Mouse (Mus musculus) kidney, postnatal 0 days (tissue): ENCODE measurements at regions not wholly inside any gene's neighbourhood (a gene's known extent, or its start where the extent isn't known, plus 50 kb on each side); places are given as distances from the start of the nearest gene placed in this dataset.

Experiments
- ATAC-seq: fragments of 200-750 bp; cut with Nextera tagmentation; replicated peaks from 2 replicates; pipeline ENCODE4 v1.8.0; 2017; ENCODE audit warnings: low read depth, moderate number of reproducible peaks, moderate TSS enrichment, moderate library complexity; ENCODE audit not compliant: low FRiP score
- DNase-seq: peaks from one replicate; pipeline ENCODE4 v3.0.0-alpha.2; 2016; ENCODE audit warnings: low spot score
- H3K27ac ChIP-seq: fragments of 300-500 bp; sonication (generic); 2 replicates; pipeline ENCODE4 v1.5.1; 2014; ENCODE audit warnings: mild to moderate bottlenecking
- H3K27me3 ChIP-seq: fragments of 300-500 bp; sonication (generic); 2 replicates; pipeline ENCODE4 v1.6.1; 2014; ENCODE audit warnings: low read length, mixed read lengths; ENCODE audit not compliant: insufficient read depth
- H3K36me3 ChIP-seq: fragments of 300-500 bp; sonication (generic); 2 replicates; pipeline ENCODE4 v1.6.1; 2014; ENCODE audit warnings: low read length, mixed read lengths; ENCODE audit not compliant: insufficient read depth
- H3K4me1 ChIP-seq: fragments of 300-500 bp; sonication (generic); replicated peaks from 2 replicates; pipeline ENCODE4 v1.6.1; 2014; ENCODE audit warnings: antibody characterized with exemption, low read length, mixed read lengths; ENCODE audit not compliant: insufficient read depth
- H3K4me2 ChIP-seq: fragments of 300-500 bp; sonication (generic); 2 replicates; pipeline ENCODE4 v1.6.1; 2014; ENCODE audit warnings: mild to moderate bottlenecking, low read length, moderate library complexity, mixed read lengths
- H3K4me3 ChIP-seq: fragments of 300-500 bp; sonication (generic); replicated peaks from 2 replicates; pipeline ENCODE4 v1.5.1; 2014; ENCODE audit warnings: low read depth, low read length
- H3K9ac ChIP-seq: fragments of 300-500 bp; sonication (generic); 2 replicates; pipeline ENCODE4 v1.6.1; 2014; ENCODE audit warnings: low read depth, low read length
- H3K9me3 ChIP-seq: fragments of 300-500 bp; sonication (generic); replicated peaks from 2 replicates; pipeline ENCODE4 v1.6.1; 2016; ENCODE audit warnings: low read length, inconsistent platforms, mixed read lengths
- CTCF ChIP-seq: IDR thresholded peaks from 2 replicates; pipeline ENCODE4 v1.5.1; 2016; ENCODE audit warnings: antibody characterized with exemption, low read depth, mild to moderate bottlenecking, moderate library complexity
- WGBS: fragments of 180-500 bp; shearing (Covaris S2); extraction: QIAGEN DNeasy Blood & Tissue Kit; methylation state at CpG from one replicate; pipeline ENCODE4 v1.1.7; 2014; 5-methylcytosine and 5-hydroxymethylcytosine counted together

DNA sequence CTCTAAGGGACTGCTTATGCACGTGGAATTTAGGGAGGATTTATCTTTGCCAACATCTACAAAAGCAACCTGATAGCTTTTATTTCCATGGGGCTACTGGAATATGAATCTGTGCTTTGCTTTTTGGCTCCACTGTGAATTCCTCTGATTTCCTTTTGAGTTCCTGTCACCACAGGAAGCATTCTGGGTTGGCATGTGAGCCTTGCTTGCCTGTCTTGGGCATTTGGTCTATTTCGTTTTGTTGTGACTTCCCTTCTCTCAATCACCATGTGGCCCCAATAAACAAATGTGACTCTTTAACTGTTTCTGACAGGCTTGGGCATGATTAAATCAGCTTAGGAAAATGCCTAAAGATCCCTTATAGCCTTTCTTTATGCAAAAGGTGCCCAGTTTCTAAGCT is 867.8 kb upstream of the Jmjd1c start:
- Histone ChIP-seq H3K27ac (no peak overlapping the region), H3K9me3 (no peaks in the 10 kb centered on the region), H3K36me3 (no peaks in the 10 kb centered on the region), H3K4me2 (no peak overlapping the region), H3K9ac (no peak overlapping the region), H3K27me3 (no peaks in the 10 kb centered on the region), H3K4me1 (no peaks in the 10 kb centered on the region), H3K4me3 (no peak overlapping the region)
- 39% methylated on average over 2 of the region's 2 CpGs for WGBS
- DNase-seq (no peak), ATAC-seq (no peak)
- TF ChIP-seq CTCF = no peak

DNA sequence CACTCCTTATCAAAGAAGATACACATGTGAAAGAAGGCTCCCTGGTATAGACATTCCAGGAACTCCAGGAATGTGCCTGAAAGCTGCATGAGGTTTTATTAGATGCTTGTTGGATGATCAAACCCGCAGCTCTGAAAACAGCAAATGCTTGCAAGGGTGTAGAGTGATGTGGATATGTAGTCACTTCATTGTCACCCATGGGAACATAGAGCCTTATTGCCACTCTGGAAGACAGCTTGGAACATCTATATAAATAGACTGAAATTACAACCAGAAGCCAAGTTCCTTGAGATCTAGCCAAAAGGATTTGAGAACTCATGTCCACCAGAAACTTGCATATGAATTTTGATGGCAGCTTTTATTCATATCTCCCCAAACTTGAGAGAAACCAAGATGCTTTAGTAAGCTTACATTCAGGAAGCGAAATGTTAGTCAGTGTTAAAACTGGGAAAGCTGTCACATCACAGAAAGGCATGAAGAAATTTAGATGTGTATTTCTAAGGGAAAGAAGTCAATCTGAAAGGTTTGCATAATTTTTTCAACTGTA is 861.5 kb upstream of the Jmjd1c start:
- H3K9me3 ChIP-seq = no peaks in the 10 kb centered on the region
- no peak overlapping the region for H3K9ac ChIP-seq
- DNase-seq (no peak), ATAC-seq (no peak)
- no peak for TF ChIP-seq CTCF
- no peaks in the 10 kb centered on the region for H3K27me3 ChIP-seq
- H3K36me3 ChIP-seq = no peaks in the 10 kb centered on the region
- no peak overlapping the region for H3K4me2 ChIP-seq
- no peaks in the 10 kb centered on the region for H3K4me1 ChIP-seq
- WGBS = 79% methylated on average over 2 of the region's 2 CpGs
- H3K27ac ChIP-seq = no peak overlapping the region
- no peak overlapping the region for H3K4me3 ChIP-seq

DNA sequence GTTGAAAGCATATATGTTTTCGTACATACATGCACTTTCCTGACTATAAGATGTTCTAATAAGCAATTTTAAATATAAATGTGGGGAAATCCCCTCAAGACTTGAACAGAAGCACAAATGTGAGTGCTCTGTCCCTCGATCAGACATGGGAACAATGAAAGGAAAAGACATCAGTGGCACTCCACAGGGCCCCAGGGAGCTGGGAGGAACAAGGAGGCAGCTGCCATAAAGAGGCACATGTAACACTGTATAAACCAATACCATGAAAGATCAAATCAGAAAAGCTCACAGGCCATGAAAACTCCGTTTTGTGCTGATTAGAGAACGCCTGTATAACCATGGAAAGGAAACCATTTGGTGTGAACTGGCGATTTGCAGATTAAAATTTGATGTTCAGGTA is 839.5 kb upstream of the Jmjd1c start:
- Histone ChIP-seq H3K27me3 (no peaks in the 10 kb centered on the region), H3K27ac (no peak overlapping the region), H3K9me3 (no peaks in the 10 kb centered on the region), H3K4me2 (no peak overlapping the region), H3K4me3 (no peak overlapping the region), H3K36me3 (no peaks in the 10 kb centered on the region), H3K9ac (no peak overlapping the region), H3K4me1 (no peaks in the 10 kb centered on the region)
- ATAC-seq = no peak
- WGBS = 70% methylated on average over 5 of the region's 5 CpGs
- no peak for TF ChIP-seq CTCF
- no peak for DNase-seq

DNA sequence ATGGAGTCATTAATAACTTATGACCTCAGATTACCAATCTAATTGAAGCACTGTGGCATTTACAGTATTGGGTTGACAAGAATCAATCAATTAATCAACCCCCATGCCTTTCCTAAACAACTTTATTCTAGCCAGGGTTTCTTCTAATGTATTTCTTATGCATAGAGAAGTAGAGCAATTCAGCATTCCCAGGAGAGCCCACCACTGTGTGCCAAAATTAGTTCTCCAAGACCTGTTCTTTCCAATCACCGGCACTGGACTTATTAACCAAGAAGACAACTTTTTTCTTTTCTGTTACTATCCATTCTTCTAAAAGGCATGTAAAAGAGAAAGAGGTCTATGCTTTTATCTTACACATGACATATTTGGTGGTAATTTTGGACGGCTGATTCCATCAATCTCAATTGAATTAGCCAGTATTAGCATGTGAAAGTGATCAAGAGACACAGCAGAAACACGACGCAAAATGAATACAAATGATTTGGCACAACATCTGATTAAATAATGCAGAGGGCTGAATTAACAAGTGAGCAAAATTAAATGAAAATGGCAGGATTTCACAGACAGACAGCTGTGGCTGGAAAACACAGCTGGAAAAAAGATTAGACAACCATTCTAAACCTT is 825.2 kb upstream of the Jmjd1c start:
- no peak for TF ChIP-seq CTCF
- 91% methylated on average over 4 of the region's 4 CpGs for WGBS
- no peak for DNase-seq

DNA sequence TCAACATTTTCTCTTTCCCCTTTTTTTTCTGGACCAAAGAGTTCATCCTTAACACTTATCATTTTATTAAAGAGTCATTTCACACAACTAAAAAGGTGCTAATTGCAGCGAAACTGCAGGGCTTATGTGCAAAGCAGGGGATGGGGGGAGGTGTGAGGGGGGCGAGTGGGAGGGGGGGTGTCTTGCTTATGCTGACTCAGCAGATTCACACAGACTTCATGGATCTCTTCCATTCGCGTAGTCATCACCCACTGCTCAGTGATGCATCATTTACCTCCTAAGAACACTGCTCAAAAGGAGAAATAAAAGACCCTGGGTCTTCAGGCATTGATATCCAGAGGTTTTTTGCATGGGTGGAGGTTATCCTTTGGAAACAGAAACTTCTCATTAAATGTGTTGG is 800.3 kb upstream of the Jmjd1c start:
- no peak for ATAC-seq
- no peak overlapping the region for H3K4me2 ChIP-seq

More for the DNA sequence above, 825.2 kb upstream of the Jmjd1c start:
- ATAC-seq = no peak
- H3K36me3 ChIP-seq = no peaks in the 10 kb centered on the region
- H3K27ac ChIP-seq = no peak overlapping the region
- H3K27me3 ChIP-seq = no peaks in the 10 kb centered on the region
- no peak overlapping the region for H3K9ac ChIP-seq
- H3K9me3 ChIP-seq = no peaks in the 10 kb centered on the region
- H3K4me3 ChIP-seq = no peak overlapping the region
- H3K4me2 ChIP-seq = no peak overlapping the region
- H3K4me1 ChIP-seq = no peaks in the 10 kb centered on the region

DNA sequence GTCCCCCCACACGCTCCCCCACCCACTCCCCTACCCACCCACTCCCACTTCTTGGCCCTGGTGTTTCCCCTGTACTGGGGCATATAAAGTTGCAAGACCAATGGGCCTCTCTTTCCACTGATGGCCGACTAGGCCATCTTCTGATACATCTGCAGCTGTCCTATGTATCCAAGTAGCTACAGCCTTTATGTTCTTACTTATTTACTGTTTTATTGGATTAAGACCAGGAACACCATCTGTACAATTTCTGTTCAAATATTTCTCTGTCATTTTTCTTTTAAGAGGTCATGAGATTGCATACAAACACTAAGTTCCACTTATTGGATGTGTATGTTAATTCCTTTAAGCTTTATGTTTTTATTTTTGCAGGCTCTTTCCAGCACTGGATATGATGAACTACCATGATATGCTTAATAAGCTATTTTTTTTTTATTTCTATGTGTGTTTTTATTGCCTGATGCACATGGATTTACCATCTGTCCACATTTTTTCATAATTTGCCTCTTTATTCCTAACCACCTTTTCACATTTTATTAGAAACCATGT is 792.6 kb upstream of the Jmjd1c start:
- Histone ChIP-seq H3K9me3 (no peaks in the 10 kb centered on the region), H3K36me3 (no peaks in the 10 kb centered on the region), H3K27ac (no peak overlapping the region), H3K27me3 (no peaks in the 10 kb centered on the region), H3K4me2 (no peak overlapping the region), H3K9ac (no peak overlapping the region), H3K4me1 (no peaks in the 10 kb centered on the region), H3K4me3 (no peak overlapping the region)
- DNase-seq (peak; percentile 23), ATAC-seq (no peak)
- TF ChIP-seq CTCF = no peak
- WGBS = 63% methylated on average over 2 of the region's 2 CpGs

More for the DNA sequence above, 800.3 kb upstream of the Jmjd1c start:
- Histone ChIP-seq H3K9me3 (no peaks in the 10 kb centered on the region), H3K4me1 (no peaks in the 10 kb centered on the region), H3K27ac (no peak overlapping the region), H3K27me3 (no peaks in the 10 kb centered on the region), H3K9ac (no peak overlapping the region), H3K4me3 (no peak overlapping the region), H3K36me3 (no peaks in the 10 kb centered on the region)
- DNase-seq = no peak
- 68% methylated on average over 4 of the region's 4 CpGs for WGBS
- no peak for TF ChIP-seq CTCF
